Mouse (Mus musculus): ENCODE results near the gene Shroom3.

- no peak for TF ChIP-seq MAX (IDR thresholded peaks at IDR 0.05; ENCODE audit: low read length)
- no peak for TF ChIP-seq GATA1 (IDR thresholded peaks at IDR 0.05; ENCODE audit: low read depth, low read length)
Measured at GRCm38 (mm10) chr5:92684715-92685460, 1.7 kb downstream of the Shroom3 start.
